Mouse (Mus musculus) ES-Bruce4 (cell line): ENCODE data around the gene Sept9.

Experiments
- CTCF ChIP-seq: IDR thresholded peaks from one replicate; pipeline ENCODE4 v1.8.1; 2011; ENCODE audit warnings: low read depth, low read length
- POLR2A ChIP-seq: IDR thresholded peaks from one replicate; pipeline ENCODE4 v1.8.1; 2011; ENCODE audit warnings: low read length; ENCODE audit not compliant: insufficient read depth

- no peak for TF ChIP-seq CTCF
- no peak for TF ChIP-seq POLR2A
Observed at GRCm38 (mm10) chr11:117201846-117202245, 2.4 kb downstream of the Sept9 start.
